Mouse (Mus musculus) limb, embryonic 11.5 days (tissue): ENCODE results near the gene Mdk. TPM values are rescaled to one million over a fixed set of nuclear protein-coding genes. Genes with fewer than 3 reads are reported as not detected.

ENCODE experiments used
- ATAC-seq: fragments of 200-750 bp; cut with Nextera tagmentation; 2 replicates; pipeline ENCODE4 v1.8.0; 2017; ENCODE audit warnings: low read depth; ENCODE audit not compliant: insufficient number of reproducible peaks, low FRiP score, low TSS enrichment
- DNase-seq: peaks from one replicate; pipeline ENCODE4 v3.0.0-alpha.2; 2015; ENCODE audit warnings: low spot score
- H3K27ac ChIP-seq: fragments of 300-500 bp; sonication (generic); replicated peaks from 2 replicates; pipeline ENCODE4 v1.5.1; 2014; ENCODE audit warnings: low read depth, mild to moderate bottlenecking, low read length
- H3K27me3 ChIP-seq: fragments of 300-500 bp; sonication (generic); 2 replicates; pipeline ENCODE4 v1.6.1; 2014; ENCODE audit warnings: mild to moderate bottlenecking, low read length, mixed read lengths; ENCODE audit not compliant: control insufficient read depth, insufficient read depth
- H3K36me3 ChIP-seq: fragments of 300-500 bp; sonication (generic); 2 replicates; pipeline ENCODE4 v1.6.1; 2014; ENCODE audit warnings: mild to moderate bottlenecking, low read length, moderate library complexity, mixed read lengths; ENCODE audit not compliant: control insufficient read depth, insufficient read depth
- H3K4me1 ChIP-seq: fragments of 300-500 bp; sonication (generic); 2 replicates; pipeline ENCODE4 v1.6.1; 2014; ENCODE audit warnings: low read length, mixed read lengths; ENCODE audit not compliant: control insufficient read depth, insufficient read depth
- H3K4me2 ChIP-seq: fragments of 300-500 bp; sonication (generic); 2 replicates; pipeline ENCODE4 v1.6.1; 2014; ENCODE audit warnings: low read depth, mild to moderate bottlenecking, moderate library complexity; ENCODE audit not compliant: severe bottlenecking
- H3K4me3 ChIP-seq: fragments of 300-500 bp; sonication (generic); 2 replicates; pipeline ENCODE4 v1.5.1; 2014; ENCODE audit warnings: low read depth, low read length
- H3K9ac ChIP-seq: fragments of 300-500 bp; sonication (generic); 2 replicates; pipeline ENCODE4 v1.6.1; 2014; ENCODE audit warnings: mild to moderate bottlenecking, low read length
- H3K9me3 ChIP-seq: fragments of 300-500 bp; sonication (generic); 2 replicates; pipeline ENCODE4 v1.6.1; 2016; ENCODE audit warnings: low read length; ENCODE audit not compliant: control insufficient read depth
- WGBS: fragments of 180-500 bp; shearing (Covaris S2); extraction: QIAGEN DNeasy Blood & Tissue Kit; methylation state at CpG from one replicate; pipeline ENCODE4 v1.1.7; 2014; 5-methylcytosine and 5-hydroxymethylcytosine counted together
- microRNA-seq: library from miRNA; unstranded; fragments of <30 nt; microRNA quantifications from one replicate; pipeline ENCODE4, GENCODE M21; 2016
- polyA plus RNA-seq: library from polyadenylated mRNA; unstranded; fragments of >200 nt; fragmentation: Nextera tagmentation; extraction: Ambion mirVana; gene quantifications from 2 replicates; pipeline ENCODE4 v1.2.1, GENCODE M21; 2014

Gene Mdk
- polyA plus RNA-seq, 1 experiment from 2014 or later = 2,452 TPM

GRCm38 (mm10) chr2:91900431-91900830, 31.7 kb downstream of the Mdk start:
- no peak overlapping the region for H3K4me2 ChIP-seq
- H3K36me3 ChIP-seq = peaks cover 2% of the 10 kb centered on the region; the same call in 1 of the 2 replicates
- no peak overlapping the region for H3K4me3 ChIP-seq
- H3K27me3 ChIP-seq = no peaks in the 10 kb centered on the region
- ATAC-seq (no peak), DNase-seq (no peak)
- no peak overlapping the region for H3K9ac ChIP-seq
- H3K9me3 ChIP-seq = no peaks in the 10 kb centered on the region
- 93% methylated on average over 8 of the region's 8 CpGs for WGBS
- H3K27ac ChIP-seq = no peak overlapping the region
- no peaks in the 10 kb centered on the region for H3K4me1 ChIP-seq

GRCm38 (mm10) chr2:91899141-91899540, 33.0 kb downstream of the Mdk start:
- Histone ChIP-seq H3K27ac (no peak overlapping the region), H3K4me3 (no peak overlapping the region), H3K36me3 (peaks cover 2% of the 10 kb centered on the region; the same call in 1 of the 2 replicates), H3K9ac (no peak overlapping the region), H3K4me2 (no peak overlapping the region), H3K4me1 (no peaks in the 10 kb centered on the region), H3K27me3 (no peaks in the 10 kb centered on the region), H3K9me3 (no peaks in the 10 kb centered on the region)
- DNase-seq (no peak), ATAC-seq (no peak)
- WGBS = 87% methylated on average over 3 of the region's 3 CpGs

- Histone ChIP-seq H3K27me3 (no peaks in the 10 kb centered on the region), H3K9ac (no peak overlapping the region), H3K4me2 (no peak overlapping the region), H3K4me3 (no peak overlapping the region), H3K27ac (no peak overlapping the region), H3K36me3 (peaks cover 2% of the 10 kb centered on the region; the same call in 1 of the 2 replicates), H3K4me1 (no peaks in the 10 kb centered on the region), H3K9me3 (no peaks in the 10 kb centered on the region)
- no peak for DNase-seq
- no peak for ATAC-seq
These were observed 34.1 kb downstream of the Mdk start for GRCm38 (mm10) chr2:91897968-91898367.

DNA sequence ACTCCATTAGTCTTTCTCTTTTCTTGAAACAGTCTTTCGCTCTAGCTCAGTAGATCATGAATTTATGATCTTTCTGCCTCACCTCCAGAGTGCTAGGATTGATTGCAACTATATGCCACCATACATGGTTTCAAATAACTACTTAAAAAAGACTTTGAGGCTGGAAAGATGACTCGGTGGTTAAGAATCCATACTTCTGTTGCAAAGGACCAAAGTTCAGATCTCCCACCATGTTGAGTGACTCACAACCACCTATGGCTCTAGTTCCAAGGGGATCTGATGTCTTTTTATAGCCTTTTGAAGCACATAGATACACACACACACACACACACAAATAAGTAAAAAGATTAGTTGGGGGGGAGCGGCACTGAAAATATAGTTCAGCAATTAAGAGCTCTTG, 36.7 kb downstream of the Mdk start:
- no peaks in the 10 kb centered on the region for H3K9me3 ChIP-seq
- DNase-seq = no peak
- no peaks in the 10 kb centered on the region for H3K27me3 ChIP-seq
- H3K36me3 ChIP-seq = peaks cover 1% of the 10 kb centered on the region; the same call in 1 of the 2 replicates
- H3K4me2 ChIP-seq = no peak overlapping the region
- no peaks in the 10 kb centered on the region for H3K4me1 ChIP-seq
- 95% methylated on average over 3 of the region's 3 CpGs for WGBS
- H3K27ac ChIP-seq = no peak overlapping the region
- no peak overlapping the region for H3K4me3 ChIP-seq
- H3K9ac ChIP-seq = no peak overlapping the region
- no peak for ATAC-seq

- WGBS = 93% methylated on average over 3 of the region's 3 CpGs
- DNase-seq (no peak), ATAC-seq (no peak)
- Histone ChIP-seq H3K4me2 (no peak overlapping the region), H3K4me1 (no peaks in the 10 kb centered on the region), H3K9me3 (no peaks in the 10 kb centered on the region), H3K27ac (no peak overlapping the region), H3K4me3 (no peak overlapping the region), H3K9ac (no peak overlapping the region), H3K36me3 (no peaks in the 10 kb centered on the region), H3K27me3 (no peaks in the 10 kb centered on the region)
These were observed 37.4 kb downstream of the Mdk start for GRCm38 (mm10) chr2:91894716-91895115.

GRCm38 (mm10) chr2:91884616-91885015, 47.5 kb downstream of the Mdk start:
- no peak for ATAC-seq
- no peak overlapping the region for H3K9ac ChIP-seq
- H3K9me3 ChIP-seq = no peaks in the 10 kb centered on the region
- DNase-seq = no peak
- no peaks in the 10 kb centered on the region for H3K4me1 ChIP-seq
- H3K27ac ChIP-seq = no peak overlapping the region
- no peak overlapping the region for H3K4me3 ChIP-seq
- 91% methylated on average over 4 of the region's 4 CpGs for WGBS
- H3K4me2 ChIP-seq = no peak overlapping the region
- no peaks in the 10 kb centered on the region for H3K27me3 ChIP-seq
- peaks cover 2% of the 10 kb centered on the region; the same call in 1 of the 2 replicates for H3K36me3 ChIP-seq

DNA sequence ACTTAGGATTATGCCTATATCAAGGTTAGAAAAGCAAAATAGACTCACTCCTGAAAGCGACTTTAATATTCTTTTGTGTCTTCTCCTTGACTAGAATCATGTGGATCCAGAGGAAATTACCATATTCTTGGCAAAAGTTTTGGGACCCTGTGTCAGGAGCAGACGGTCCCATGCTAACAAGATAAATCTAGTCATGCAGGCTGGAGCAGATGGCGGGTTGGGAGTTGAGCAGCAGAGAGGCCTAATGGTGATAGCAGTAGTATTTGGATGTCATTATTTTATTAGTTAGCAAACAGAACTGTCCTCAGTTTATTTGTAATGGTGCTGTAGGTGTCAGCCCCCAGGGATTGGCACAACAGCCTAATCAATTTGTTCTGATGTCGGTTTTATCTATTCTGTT, 48.1 kb downstream of the Mdk start:
- DNase-seq (no peak), ATAC-seq (no peak)
- no peak overlapping the region for H3K4me2 ChIP-seq
- H3K27me3 ChIP-seq = no peaks in the 10 kb centered on the region
- H3K9ac ChIP-seq = no peak overlapping the region
- peaks cover 2% of the 10 kb centered on the region; the same call in 1 of the 2 replicates for H3K36me3 ChIP-seq
- no peaks in the 10 kb centered on the region for H3K9me3 ChIP-seq
- H3K4me3 ChIP-seq = no peak overlapping the region
- WGBS = 93% methylated on average over 4 of the region's 4 CpGs
- H3K4me1 ChIP-seq = no peaks in the 10 kb centered on the region
- no peak overlapping the region for H3K27ac ChIP-seq

Small RNA genes within 50 kb of the gene (microRNA-seq; reads per million reads assigned to microRNA genes)
- gene Mir6999 = not detected

Other genes with a start within 250 kb of the Mdk start
- gene Atg13, start 221.7 kb downstream of the Mdk start, polyA plus RNA-seq = 30.5 and 31.1 TPM in 2 replicates
- 18.9 and 20.7 TPM in 2 replicates for gene Harbi1, start 221.4 kb downstream of the Mdk start, polyA plus RNA-seq
- 18.6 and 21.1 TPM in 2 replicates for gene Ambra1, start 202.2 kb downstream of the Mdk start, polyA plus RNA-seq
- 0.53 and 0.68 TPM in 2 replicates for gene Chrm4, start 5.0 kb downstream of the Mdk start, polyA plus RNA-seq
- 0.32 and 0.48 TPM in 2 replicates for gene Gm9821, start 13.4 kb upstream of the Mdk start, polyA plus RNA-seq
- gene Dgkz, start 43.6 kb upstream of the Mdk start, polyA plus RNA-seq = 36.9 and 37.6 TPM in 2 replicates
- 0.85 and 1.3 TPM in 2 replicates for gene Creb3l1, start 92.2 kb upstream of the Mdk start, polyA plus RNA-seq
- 38.3 and 38.7 TPM in 2 replicates for gene Phf21a, start 160.8 kb upstream of the Mdk start, polyA plus RNA-seq